Mouse (Mus musculus) heart, embryonic 11.5 days (tissue): ENCODE data around the gene Gjc2. TPM values are rescaled to one million over a fixed set of nuclear protein-coding genes. Genes with fewer than 3 reads are reported as not detected.

Experiments
- polyA plus RNA-seq: library from polyadenylated mRNA; unstranded; fragments of >200 nt; fragmentation: Nextera tagmentation; extraction: Ambion mirVana; gene quantifications from 2 replicates; pipeline ENCODE4 v1.2.1, GENCODE M21; 2014

Gene Gjc2
- polyA plus RNA-seq, 1 experiment from 2014 or later: 0.11 TPM

Other genes starting within 250 kb of the Gjc2 start
- gene Rnf187, start 244.3 kb downstream of the Gjc2 start, polyA plus RNA-seq: 172 and 192 TPM in 2 replicates
- gene Hist3h2ba, start 234.3 kb downstream of the Gjc2 start, polyA plus RNA-seq: 6.4 and 8.4 TPM in 2 replicates
- 22.5 and 23.3 TPM in 2 replicates for gene Hist3h2a, start 228.5 kb downstream of the Gjc2 start, polyA plus RNA-seq
- 1.0 and 1.1 TPM in 2 replicates for gene Trim17, start 228.5 kb downstream of the Gjc2 start, polyA plus RNA-seq
- 26.1 and 27.5 TPM in 2 replicates for gene Trim11, start 205.1 kb downstream of the Gjc2 start, polyA plus RNA-seq
- gene Obscn, start 46.8 kb downstream of the Gjc2 start, polyA plus RNA-seq: 39.3 and 41.1 TPM in 2 replicates
- gene Iba57, start 19.5 kb downstream of the Gjc2 start, polyA plus RNA-seq: 3.8 and 5.3 TPM in 2 replicates
- gene Guk1, start 9.0 kb upstream of the Gjc2 start, polyA plus RNA-seq: 121 and 125 TPM in 2 replicates
- gene Mrpl55, start 19.3 kb upstream of the Gjc2 start, polyA plus RNA-seq: 98.5 and 102 TPM in 2 replicates
- gene 2310033P09Rik, start 25.1 kb upstream of the Gjc2 start, polyA plus RNA-seq: 23.7 and 24.5 TPM in 2 replicates
- 575 and 646 TPM in 2 replicates for gene Arf1, start 45.1 kb upstream of the Gjc2 start, polyA plus RNA-seq
- not detected in 2 replicates for gene Wnt3a, start 107.5 kb upstream of the Gjc2 start, polyA plus RNA-seq
- 1.3 and 1.6 TPM in 2 replicates for gene Wnt9a, start 123.7 kb upstream of the Gjc2 start, polyA plus RNA-seq
- gene Prss38, start 192.4 kb upstream of the Gjc2 start, polyA plus RNA-seq: not detected in 2 replicates